Mouse (Mus musculus) limb, embryonic 14.5 days (tissue): ENCODE results near the gene Il17ra. TPM values are rescaled to one million over a fixed set of nuclear protein-coding genes. Genes with fewer than 3 reads are reported as not detected.

Source experiments
- ATAC-seq: fragments of 200-750 bp; cut with Nextera tagmentation; 2 replicates; pipeline ENCODE4 v1.8.0; 2017; ENCODE audit warnings: low read depth, moderate number of reproducible peaks, moderate TSS enrichment; ENCODE audit not compliant: low FRiP score
- DNase-seq: peaks from one replicate; pipeline ENCODE4 v3.0.0-alpha.2; 2015; ENCODE audit warnings: low spot score
- H3K27ac ChIP-seq: fragments of 300-500 bp; sonication (generic); replicated peaks from 2 replicates; pipeline ENCODE4 v1.5.1; 2014; ENCODE audit warnings: low read depth, mild to moderate bottlenecking, low read length, moderate library complexity, mixed read lengths
- H3K27me3 ChIP-seq: fragments of 300-500 bp; sonication (generic); 2 replicates; pipeline ENCODE4 v1.6.1; 2014; ENCODE audit warnings: low read length, mixed read lengths; ENCODE audit not compliant: control insufficient read depth, insufficient read depth
- H3K36me3 ChIP-seq: fragments of 300-500 bp; sonication (generic); 2 replicates; pipeline ENCODE4 v1.6.1; 2014; ENCODE audit warnings: mild to moderate bottlenecking, low read length, moderate library complexity, mixed read lengths; ENCODE audit not compliant: control insufficient read depth, insufficient read depth
- H3K4me1 ChIP-seq: fragments of 300-500 bp; sonication (generic); 2 replicates; pipeline ENCODE4 v1.6.1; 2014; ENCODE audit warnings: antibody characterized with exemption, low read length, mixed read lengths; ENCODE audit not compliant: control insufficient read depth, insufficient read depth
- H3K4me2 ChIP-seq: fragments of 300-500 bp; sonication (generic); replicated peaks from 2 replicates; pipeline ENCODE4 v1.6.1; 2014; ENCODE audit warnings: low read depth, mild to moderate bottlenecking, low read length, moderate library complexity; ENCODE audit not compliant: severe bottlenecking
- H3K4me3 ChIP-seq: fragments of 300-500 bp; sonication (generic); replicated peaks from 2 replicates; pipeline ENCODE4 v1.5.1; 2014; ENCODE audit warnings: low read length
- H3K9ac ChIP-seq: fragments of 300-500 bp; sonication (generic); 2 replicates; pipeline ENCODE4 v1.6.1; 2014; ENCODE audit warnings: mild to moderate bottlenecking, low read depth, low read length, moderate library complexity; ENCODE audit not compliant: severe bottlenecking
- H3K9me3 ChIP-seq: fragments of 300-500 bp; sonication (generic); 2 replicates; pipeline ENCODE4 v1.6.1; 2016; ENCODE audit warnings: low read length; ENCODE audit not compliant: control insufficient read depth
- POLR2A ChIP-seq: fragments of 200-500 bp; IDR thresholded peaks from 2 replicates; pipeline ENCODE4 v1.8.0; 2012; ENCODE audit warnings: inconsistent platforms, mild to moderate bottlenecking, moderate library complexity, borderline replicate concordance; ENCODE audit not compliant: insufficient read depth, insufficient read length; ENCODE audit errors: extremely low read depth
- WGBS: fragments of 180-500 bp; shearing (Covaris S2); extraction: QIAGEN DNeasy Blood & Tissue Kit; methylation state at CpG from one replicate; pipeline ENCODE4 v1.1.7; 2014; 5-methylcytosine and 5-hydroxymethylcytosine counted together
- polyA plus RNA-seq, 2 experiments: library from polyadenylated mRNA; depleted of rRNA in 1 of 2; stranded (reverse) in 1 of 2; unstranded in 1 of 2; fragments of >200 nt; fragmentation: Nextera tagmentation in 1 of 2; extraction: Ambion mirVana in 1 of 2; gene quantifications; 2 replicates each; pipeline versions ENCODE4 v1.2.1 to v1.2.3; 2012 to 2014

The Il17ra gene
- polyA plus RNA-seq, 2 experiments: 3.1 to 6.0 TPM

DNA sequence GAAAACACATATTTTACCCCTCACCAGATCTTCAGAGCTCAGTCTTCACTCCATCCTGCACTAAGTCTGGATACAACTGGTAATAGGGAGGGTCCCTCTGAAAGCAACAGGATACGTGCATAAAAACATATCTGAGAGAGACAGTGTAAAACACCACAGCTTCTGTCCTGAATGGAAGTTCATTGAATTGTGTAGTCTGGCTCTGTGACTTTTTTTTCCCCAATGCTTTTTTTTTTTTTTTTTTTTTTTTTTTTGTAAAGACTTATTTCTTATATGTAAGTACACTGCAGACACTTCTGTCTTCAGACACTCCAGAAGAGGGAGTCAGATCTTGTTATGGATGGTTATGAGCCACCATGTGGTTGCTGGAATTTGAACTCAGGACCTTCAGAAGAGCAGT, 69.5 kb downstream of the Il17ra start:
- Histone ChIP-seq H3K4me1 (peaks cover 10% of the 10 kb centered on the region), H3K36me3 (no peaks in the 10 kb centered on the region; the same call in 1 of the 2 replicates), H3K9me3 (no peaks in the 10 kb centered on the region), H3K27ac (no peak overlapping the region), H3K27me3 (no peaks in the 10 kb centered on the region), H3K9ac (no peak overlapping the region), H3K4me2 (no peak overlapping the region), H3K4me3 (no peak overlapping the region)
- TF ChIP-seq POLR2A: no peak
- WGBS: 80% methylated on average over 1 of the region's 1 CpGs
- DNase-seq: no peak
- ATAC-seq: no peak

- 77% methylated on average over 2 of the region's 2 CpGs for WGBS
- no peak for ATAC-seq
- Histone ChIP-seq H3K27me3 (no peaks in the 10 kb centered on the region), H3K4me3 (no peak overlapping the region), H3K36me3 (no peaks in the 10 kb centered on the region), H3K9ac (no peak overlapping the region), H3K9me3 (no peaks in the 10 kb centered on the region), H3K27ac (no peak overlapping the region), H3K4me1 (peaks cover 4% of the 10 kb centered on the region; the same call in 1 of the 2 replicates), H3K4me2 (no peak overlapping the region)
- no peak for DNase-seq
- no peak for TF ChIP-seq POLR2A
These were observed 73.3 kb downstream of the Il17ra start for GRCm38 (mm10) chr6:120536337-120536736.

Other genes with a start within 250 kb of the Il17ra start
- gene D330020A13Rik, start 168.9 kb upstream of the Il17ra start, polyA plus RNA-seq (2012; rRNA removed): 0.55 and 0.90 TPM in 2 replicates
- 0.34 and 0.47 TPM in 2 replicates for gene D330020A13Rik, start 168.9 kb upstream of the Il17ra start, polyA plus RNA-seq (2014; fragmentation: Nextera tagmentation; extraction: Ambion mirVana)
- 3.7 and 4.3 TPM in 2 replicates for gene B4galnt3, start 168.7 kb upstream of the Il17ra start, polyA plus RNA-seq (2012; rRNA removed)
- gene B4galnt3, start 168.7 kb upstream of the Il17ra start, polyA plus RNA-seq (2014; fragmentation: Nextera tagmentation; extraction: Ambion mirVana): 0.37 and 0.65 TPM in 2 replicates
- 13.4 and 13.5 TPM in 2 replicates for gene Kdm5a, start 99.1 kb upstream of the Il17ra start, polyA plus RNA-seq (2012; rRNA removed)
- gene Kdm5a, start 99.1 kb upstream of the Il17ra start, polyA plus RNA-seq (2014; fragmentation: Nextera tagmentation; extraction: Ambion mirVana): 45.4 and 53.5 TPM in 2 replicates
- gene Ccdc77, start 98.9 kb upstream of the Il17ra start, polyA plus RNA-seq (2012; rRNA removed): 14.6 and 20.8 TPM in 2 replicates
- gene Ccdc77, start 98.9 kb upstream of the Il17ra start, polyA plus RNA-seq (2014; fragmentation: Nextera tagmentation; extraction: Ambion mirVana): 17.2 and 23.1 TPM in 2 replicates
- 0.52 and 0.78 TPM in 2 replicates for gene Tmem121b, start 30.6 kb downstream of the Il17ra start, polyA plus RNA-seq (2012; rRNA removed)
- 0.21 and 0.23 TPM in 2 replicates for gene Tmem121b, start 30.6 kb downstream of the Il17ra start, polyA plus RNA-seq (2014; fragmentation: Nextera tagmentation; extraction: Ambion mirVana)
- 25.2 and 30.3 TPM in 2 replicates for gene Hdhd5, start 68.1 kb downstream of the Il17ra start, polyA plus RNA-seq (2012; rRNA removed)
- gene Hdhd5, start 68.1 kb downstream of the Il17ra start, polyA plus RNA-seq (2014; fragmentation: Nextera tagmentation; extraction: Ambion mirVana): 10.6 and 12.5 TPM in 2 replicates
- gene Cecr2, start 203.1 kb downstream of the Il17ra start, polyA plus RNA-seq (2012; rRNA removed): 4.8 and 6.1 TPM in 2 replicates
- gene Cecr2, start 203.1 kb downstream of the Il17ra start, polyA plus RNA-seq (2014; fragmentation: Nextera tagmentation; extraction: Ambion mirVana): 3.0 and 4.1 TPM in 2 replicates